Mouse (Mus musculus): ENCODE data around the gene Elmod2. TPM values are rescaled to one million over a fixed set of nuclear protein-coding genes. Genes with fewer than 3 reads are reported as not detected.
A peak's percentile ranks its signal among the peaks of the same experiment; 100 is the strongest.

Elmod2 gene
- polyA plus RNA-seq, 1 experiment from 2014 or later: 24.9 TPM

DNA sequence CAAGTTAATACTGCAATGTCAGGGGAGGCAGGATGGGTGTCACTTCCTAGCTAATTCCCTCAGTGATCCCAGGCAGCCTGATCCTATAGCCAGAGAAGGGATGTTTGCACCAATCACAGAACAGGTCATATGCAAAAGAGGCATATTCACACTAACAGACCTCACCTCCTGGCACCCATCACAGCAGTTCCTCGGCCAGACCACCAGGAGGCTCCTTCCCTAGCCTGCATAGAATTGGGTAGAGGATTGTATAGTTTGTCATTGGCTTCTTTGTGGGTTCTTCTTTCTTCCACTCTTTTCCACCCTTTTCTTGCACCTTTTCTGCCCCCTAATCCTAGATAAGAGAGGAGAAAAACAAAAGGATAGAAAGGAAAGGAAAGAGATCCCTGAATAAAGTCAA is 32.2 kb downstream of the Elmod2 start:
- Histone ChIP-seq H3K4me2 (replicated peaks) (no peak overlapping the region), H3K9me3 (ENCODE audit: control insufficient read depth, low read length) (no peaks in the 10 kb centered on the region), H3K27me3 (ENCODE audit: control insufficient read depth, insufficient read depth, low read length) (no peaks in the 10 kb centered on the region), H3K4me3 (replicated peaks; ENCODE audit: low read length) (no peak overlapping the region), H3K9ac (no peak overlapping the region), H3K4me1 (replicated peaks; ENCODE audit: control insufficient read depth, insufficient read depth, low read length) (no peaks in the 10 kb centered on the region), H3K36me3 (replicated peaks; ENCODE audit: control insufficient read depth, insufficient read depth) (no peaks in the 10 kb centered on the region), H3K27ac (no peak overlapping the region)
- DNase-seq (ENCODE audit: low spot score) (no peak), ATAC-seq (ENCODE audit: low FRiP score) (no peak)
- WGBS: 61% methylated on average over 1 of the region's 1 CpGs

DNA sequence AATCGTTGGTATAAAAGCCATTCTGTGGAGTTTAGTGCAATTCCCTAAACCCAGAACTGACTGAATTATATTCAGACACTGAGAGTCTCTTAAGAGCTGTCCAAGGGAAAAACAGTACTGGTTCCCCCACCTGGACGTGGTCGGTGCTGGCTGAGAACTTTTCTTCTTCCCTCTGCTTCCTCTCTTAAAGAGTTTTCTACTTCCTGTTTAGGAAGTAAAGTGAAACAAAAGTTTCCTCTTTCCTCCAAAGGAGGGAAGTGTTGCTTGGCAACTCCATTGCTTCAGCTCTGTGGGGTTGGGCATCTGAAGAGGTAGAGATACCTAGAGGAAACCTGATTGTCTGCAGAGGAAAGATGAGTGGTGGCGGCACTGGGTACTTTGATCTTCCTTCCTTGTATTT is 34.9 kb downstream of the Elmod2 start:
- no peak overlapping the region for H3K9ac ChIP-seq
- WGBS: 83% methylated on average over 4 of the region's 4 CpGs
- H3K9me3 ChIP-seq (ENCODE audit: control insufficient read depth, low read length): no peaks in the 10 kb centered on the region
- no peaks in the 10 kb centered on the region for H3K36me3 ChIP-seq (replicated peaks; ENCODE audit: control insufficient read depth, insufficient read depth)
- H3K4me3 ChIP-seq (replicated peaks; ENCODE audit: low read length): no peak overlapping the region
- no peak overlapping the region for H3K4me2 ChIP-seq (replicated peaks)
- no peak for ATAC-seq (ENCODE audit: low FRiP score)
- no peaks in the 10 kb centered on the region for H3K4me1 ChIP-seq (replicated peaks; ENCODE audit: control insufficient read depth, insufficient read depth, low read length)
- H3K27ac ChIP-seq: no peak overlapping the region
- H3K27me3 ChIP-seq (ENCODE audit: control insufficient read depth, insufficient read depth, low read length): no peaks in the 10 kb centered on the region
- no peak for DNase-seq (ENCODE audit: low spot score)

DNA sequence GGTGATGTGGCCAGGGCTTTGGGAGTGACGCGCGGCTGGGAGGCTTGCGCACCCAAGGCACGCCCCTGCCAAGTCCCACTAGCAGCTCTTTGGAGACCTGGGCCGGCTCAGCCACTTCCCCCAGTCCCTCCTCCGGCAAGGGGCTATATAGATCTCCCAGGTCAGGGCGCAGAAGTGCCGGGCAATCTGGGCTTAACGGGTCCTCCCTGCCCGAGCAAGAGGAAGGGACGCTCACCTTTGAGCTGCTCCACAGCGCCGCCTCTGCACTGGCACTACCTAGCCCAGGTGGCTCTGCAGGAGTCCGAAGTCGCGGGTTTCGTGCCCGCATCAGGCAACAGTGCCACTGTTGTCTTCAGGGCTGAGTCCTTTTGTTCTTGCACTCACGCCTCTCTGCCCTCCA is 42.1 kb downstream of the Elmod2 start, which contains the start of gene Ucp1:
TSS of gene Ucp1 (plus strand) at position 177 of the 400 bp plus-strand sequence.
- Histone ChIP-seq H3K27me3 (ENCODE audit: control insufficient read depth, insufficient read depth, low read length) (peaks cover 14% of the 10 kb centered on the region; the same call in 1 of the 2 replicates), H3K36me3 (replicated peaks; ENCODE audit: control insufficient read depth, insufficient read depth) (no peaks in the 10 kb centered on the region), H3K9ac (no peak within 1 kb of the TSS), H3K9me3 (ENCODE audit: control insufficient read depth, low read length) (no peaks in the 10 kb centered on the region), H3K4me1 (replicated peaks; ENCODE audit: control insufficient read depth, insufficient read depth, low read length) (no peaks in the 10 kb centered on the region), H3K27ac (no peak within 1 kb of the TSS), H3K4me3 (replicated peaks; ENCODE audit: low read length) (peak within 1 kb of the TSS; percentile 18), H3K4me2 (replicated peaks) (peak within 1 kb of the TSS; percentile 43)
- 3% methylated on average over 20 of the region's 20 CpGs for WGBS
- DNase-seq (ENCODE audit: low spot score) (no peak), ATAC-seq (ENCODE audit: low FRiP score) (peak; percentile 27; the same call in 1 of the 2 replicates)

DNA sequence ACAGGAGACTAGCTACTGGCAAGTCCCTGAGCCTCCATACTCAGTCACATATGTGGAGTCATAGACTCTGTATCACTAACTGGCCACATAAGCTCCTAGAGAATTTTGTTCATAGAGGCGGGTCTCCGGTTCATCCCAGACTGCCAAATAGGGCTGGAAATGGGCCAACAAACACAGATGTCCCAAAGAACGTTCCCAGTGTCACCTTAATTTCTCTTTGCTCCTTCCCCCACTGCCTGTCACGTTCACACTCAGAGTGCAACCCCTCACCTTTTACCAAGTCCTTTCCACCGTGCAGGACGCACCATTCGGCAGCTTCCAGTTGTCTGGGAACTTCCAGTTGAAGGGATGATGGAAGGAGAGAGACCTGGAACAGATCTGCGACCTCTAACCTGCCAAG is 46.9 kb downstream of the Elmod2 start:
- ATAC-seq (ENCODE audit: low FRiP score): no peak
- H3K4me3 ChIP-seq (replicated peaks; ENCODE audit: low read length): no peak overlapping the region
- no peak overlapping the region for H3K9ac ChIP-seq
- H3K36me3 ChIP-seq (replicated peaks; ENCODE audit: control insufficient read depth, insufficient read depth): no peaks in the 10 kb centered on the region
- no peak overlapping the region for H3K4me2 ChIP-seq (replicated peaks)
- WGBS: 84% methylated on average over 8 of the region's 8 CpGs
- no peak for DNase-seq (ENCODE audit: low spot score)
- H3K9me3 ChIP-seq (ENCODE audit: control insufficient read depth, low read length): no peaks in the 10 kb centered on the region
- H3K27ac ChIP-seq: no peak overlapping the region
- 0 out of 2 replicates have a peak, but pooled peaks cover 10% of the 10 kb centered on the region for H3K27me3 ChIP-seq (ENCODE audit: control insufficient read depth, insufficient read depth, low read length)
- no peaks in the 10 kb centered on the region for H3K4me1 ChIP-seq (replicated peaks; ENCODE audit: control insufficient read depth, insufficient read depth, low read length)

DNA sequence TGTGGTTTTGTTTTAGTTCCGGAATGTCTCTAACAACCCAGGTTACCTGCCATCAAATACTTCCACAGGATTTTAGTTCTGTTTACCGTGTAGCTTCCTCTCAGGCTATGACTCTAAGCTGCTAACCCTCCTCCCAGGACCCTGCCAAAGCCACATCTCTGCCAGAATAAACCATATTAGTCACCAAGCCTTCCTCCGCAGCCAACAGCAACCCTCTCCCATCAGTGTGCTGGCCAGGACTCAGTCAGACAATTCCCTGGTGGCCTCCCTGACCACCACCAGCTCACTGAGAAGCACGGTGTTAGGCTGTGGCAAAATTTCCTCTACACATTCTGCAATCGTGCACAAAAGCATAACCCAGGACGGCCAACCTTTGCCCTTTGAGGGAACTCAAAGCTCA is 53.9 kb downstream of the Elmod2 start:
- Histone ChIP-seq H3K4me3 (replicated peaks; ENCODE audit: low read length) (no peak overlapping the region), H3K27me3 (ENCODE audit: control insufficient read depth, insufficient read depth, low read length) (no peaks in the 10 kb centered on the region), H3K4me1 (replicated peaks; ENCODE audit: control insufficient read depth, insufficient read depth, low read length) (no peaks in the 10 kb centered on the region), H3K9ac (no peak overlapping the region), H3K36me3 (replicated peaks; ENCODE audit: control insufficient read depth, insufficient read depth) (peaks cover 3% of the 10 kb centered on the region; the same call in 1 of the 2 replicates), H3K9me3 (ENCODE audit: control insufficient read depth, low read length) (no peaks in the 10 kb centered on the region), H3K4me2 (replicated peaks) (no peak overlapping the region), H3K27ac (no peak overlapping the region)
- DNase-seq (ENCODE audit: low spot score): no peak
- ATAC-seq (ENCODE audit: low FRiP score): no peak
- WGBS: 91% methylated on average over 6 of the region's 6 CpGs

DNA sequence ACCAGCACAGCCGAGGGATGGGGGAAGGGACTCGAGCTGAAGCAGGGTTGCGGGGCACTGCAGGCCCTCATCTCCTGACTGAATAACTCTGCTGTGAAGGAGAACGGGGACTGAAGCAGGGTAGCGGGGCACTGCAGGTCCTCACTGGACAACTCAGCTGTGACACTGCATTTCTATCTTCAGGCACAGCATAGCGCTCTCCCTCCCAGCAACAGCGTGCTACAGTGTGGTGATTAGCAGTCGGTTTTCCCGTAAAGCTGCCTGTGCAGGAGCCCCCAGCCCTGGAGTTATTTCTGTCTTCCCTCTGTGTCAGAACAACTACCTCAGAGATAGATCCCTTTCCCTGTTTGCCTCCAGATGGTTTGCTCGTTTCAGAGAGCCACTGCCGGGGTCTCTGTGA is 57.8 kb downstream of the Elmod2 start:
- DNase-seq (ENCODE audit: low spot score) (no peak), ATAC-seq (ENCODE audit: low FRiP score) (no peak)
- Histone ChIP-seq H3K9ac (no peak overlapping the region), H3K36me3 (replicated peaks; ENCODE audit: control insufficient read depth, insufficient read depth) (peaks cover 32% of the 10 kb centered on the region), H3K4me2 (replicated peaks) (no peak overlapping the region), H3K4me3 (replicated peaks; ENCODE audit: low read length) (no peak overlapping the region), H3K27me3 (ENCODE audit: control insufficient read depth, insufficient read depth, low read length) (no peaks in the 10 kb centered on the region), H3K27ac (no peak overlapping the region), H3K9me3 (ENCODE audit: control insufficient read depth, low read length) (no peaks in the 10 kb centered on the region), H3K4me1 (replicated peaks; ENCODE audit: control insufficient read depth, insufficient read depth, low read length) (no peaks in the 10 kb centered on the region)
- 73% methylated on average over 11 of the region's 11 CpGs for WGBS

DNA sequence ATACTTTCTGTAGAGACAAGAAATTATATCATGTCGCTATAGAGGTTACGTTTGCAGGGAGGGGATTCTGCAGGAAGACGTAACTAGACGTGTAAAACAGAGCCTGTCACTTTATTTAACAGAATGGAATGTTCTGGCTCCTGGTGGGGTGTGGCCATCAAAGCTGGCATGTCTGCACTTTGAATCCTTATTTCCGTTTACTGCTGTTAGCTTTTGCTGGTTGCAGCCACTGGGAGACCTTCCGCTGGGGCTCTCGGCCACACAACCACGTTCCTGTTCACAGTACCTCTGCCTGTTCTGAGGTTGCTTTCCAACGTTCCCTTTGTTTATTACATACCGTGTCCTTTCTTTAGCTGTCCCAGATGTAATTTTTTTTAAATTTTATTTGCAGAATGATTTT is 59.8 kb downstream of the Elmod2 start:
- no peaks in the 10 kb centered on the region for H3K4me1 ChIP-seq (replicated peaks; ENCODE audit: control insufficient read depth, insufficient read depth, low read length)
- ATAC-seq (ENCODE audit: low FRiP score) (no peak), DNase-seq (ENCODE audit: low spot score) (no peak)

DNA sequence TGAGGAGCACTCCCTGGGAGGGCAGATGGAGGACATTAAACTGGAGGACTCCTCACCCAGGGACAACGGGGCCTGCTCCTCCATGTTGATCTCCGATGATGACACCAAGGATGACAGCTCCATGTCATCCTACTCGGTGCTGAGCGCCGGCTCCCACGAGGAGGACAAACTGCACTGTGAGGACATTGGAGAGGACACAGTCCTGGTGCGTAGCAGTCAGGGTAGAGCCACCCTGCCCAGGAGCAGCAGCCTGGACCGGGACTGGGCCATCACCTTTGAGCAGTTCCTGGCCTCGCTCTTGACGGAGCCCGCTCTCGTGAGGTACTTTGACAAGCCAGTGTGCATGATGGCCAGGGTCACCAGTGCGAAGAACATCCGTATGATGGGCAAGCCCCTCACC is 61.1 kb downstream of the Elmod2 start:
- ATAC-seq (ENCODE audit: low FRiP score) (peak; percentile 33; the same call in 1 of the 2 replicates), DNase-seq (ENCODE audit: low spot score) (no peak)
- Histone ChIP-seq H3K4me2 (replicated peaks) (no peak overlapping the region), H3K9ac (no peak overlapping the region), H3K9me3 (ENCODE audit: control insufficient read depth, low read length) (no peaks in the 10 kb centered on the region), H3K27me3 (ENCODE audit: control insufficient read depth, insufficient read depth, low read length) (no peaks in the 10 kb centered on the region), H3K36me3 (replicated peaks; ENCODE audit: control insufficient read depth, insufficient read depth) (peaks cover 64% of the 10 kb centered on the region), H3K27ac (no peak overlapping the region), H3K4me3 (replicated peaks; ENCODE audit: low read length) (no peak overlapping the region), H3K4me1 (replicated peaks; ENCODE audit: control insufficient read depth, insufficient read depth, low read length) (no peaks in the 10 kb centered on the region)
- WGBS: 96% methylated on average over 14 of the region's 14 CpGs

More for the DNA sequence above, 59.8 kb downstream of the Elmod2 start:
- Histone ChIP-seq H3K9me3 (ENCODE audit: control insufficient read depth, low read length) (no peaks in the 10 kb centered on the region), H3K27me3 (ENCODE audit: control insufficient read depth, insufficient read depth, low read length) (no peaks in the 10 kb centered on the region), H3K4me2 (replicated peaks) (no peak overlapping the region), H3K4me3 (replicated peaks; ENCODE audit: low read length) (no peak overlapping the region), H3K9ac (no peak overlapping the region), H3K36me3 (replicated peaks; ENCODE audit: control insufficient read depth, insufficient read depth) (peaks cover 51% of the 10 kb centered on the region), H3K27ac (no peak overlapping the region)
- WGBS: 88% methylated on average over 10 of the region's 10 CpGs

Measured in hindbrain, embryonic 14.5 days (tissue).